ENCODE assay signal across 9 mouse cellular contexts in genomic region chr9:61558621-61559020, GRCm38 (mm10).
DNase-seq lines count a peak whose midpoint lies in the region; ATAC-seq and TF ChIP-seq lines count a peak whose summit lies in the region.
"Had no signal": no experiment of that assay in that cellular context is flagged by ENCODE, and none has a peak within 500 bp of the region (broad histone marks: within the 10 kb centered on the region; RNA-seq: fewer than 3 reads in every experiment).

No protein-coding gene starts in this region.

- H3K9me3 ChIP-seq in hindbrain, embryonic 13.5 days: no peaks in the 10 kb centered on the region
- H3K9me3 ChIP-seq in hindbrain, embryonic 11.5 days (ENCODE audit: control insufficient read depth, low read length): no peaks in the 10 kb centered on the region
- H3K9me3 ChIP-seq in forebrain, postnatal 0 days (ENCODE audit: low read length): no peaks in the 10 kb centered on the region

- 0 out of 2 replicates have a peak, but pooled peaks cover 10% of the 10 kb centered on the region for H3K27me3 ChIP-seq in hindbrain, embryonic 13.5 days
- H3K27me3 ChIP-seq in hindbrain, embryonic 11.5 days (ENCODE audit: control insufficient read depth, insufficient read depth, low read length): no peaks in the 10 kb centered on the region
- no peaks in the 10 kb centered on the region for H3K27me3 ChIP-seq in forebrain, postnatal 0 days (ENCODE audit: insufficient read depth, low read length)

- WGBS in hindbrain, embryonic 13.5 days: 63% methylated on average over 10 of the region's 10 CpGs
- 79% methylated on average over 10 of the region's 10 CpGs for WGBS in hindbrain, embryonic 11.5 days
- 34% methylated on average over 10 of the region's 10 CpGs for WGBS in forebrain, postnatal 0 days

- H3K27ac ChIP-seq in hindbrain, embryonic 13.5 days: no peak overlapping the region
- H3K27ac ChIP-seq in hindbrain, embryonic 11.5 days (ENCODE audit: low read depth, low read length): no peak overlapping the region
- no peak overlapping the region for H3K27ac ChIP-seq in forebrain, postnatal 0 days (ENCODE audit: low read depth, low read length)

- no peak for DNase-seq in hindbrain, embryonic 11.5 days (ENCODE audit: low spot score)
- DNase-seq in NIH3T3 (ENCODE audit: low read depth) (peak; percentile 3), adipocyte (ENCODE audit: low spot score) (no peak)
- DNase-seq in forebrain, postnatal 0 days: peak; percentile 66
- DNase-seq in layer of hippocampus, adult 8-10 months (ENCODE audit: low spot score in 2 of 2): peak; percentile 62 to 73
- no peak for DNase-seq in testis, postnatal 14 days (ENCODE audit: low spot score)
- DNase-seq: kidney, postnatal 10 days had no signal

- H3K9ac ChIP-seq in hindbrain, embryonic 13.5 days: no peak overlapping the region
- no peak overlapping the region for H3K9ac ChIP-seq in hindbrain, embryonic 11.5 days (ENCODE audit: low read depth, low read length)
- no peak overlapping the region for H3K9ac ChIP-seq in forebrain, postnatal 0 days

- peaks cover 45% of the 10 kb centered on the region for H3K4me1 ChIP-seq in hindbrain, embryonic 13.5 days (replicated peaks)
- H3K4me1 ChIP-seq in hindbrain, embryonic 11.5 days (replicated peaks; ENCODE audit: control insufficient read depth, insufficient read depth, low read length): peaks cover 5% of the 10 kb centered on the region; the same call in 1 of the 2 replicates
- H3K4me1 ChIP-seq in forebrain, postnatal 0 days (ENCODE audit: insufficient read depth): 0 out of 2 replicates have a peak, but pooled peaks cover 8% of the 10 kb centered on the region

- H3K4me3 ChIP-seq in hindbrain, embryonic 13.5 days: no peak overlapping the region
- H3K4me3 ChIP-seq in hindbrain, embryonic 11.5 days (ENCODE audit: low read depth, low read length): no peak overlapping the region
- H3K4me3 ChIP-seq in forebrain, postnatal 0 days (ENCODE audit: low read depth, low read length): no peak overlapping the region

- no peak for TF ChIP-seq CTCF in forebrain, postnatal 0 days (IDR thresholded peaks at IDR 0.05; ENCODE audit: low read depth)

- peak; percentile 34; the same call in 1 of the 2 replicates for ATAC-seq in hindbrain, embryonic 13.5 days (ENCODE audit: low FRiP score)
- no peak for ATAC-seq in hindbrain, embryonic 11.5 days (ENCODE audit: low FRiP score)
- ATAC-seq in forebrain, postnatal 0 days: peak; percentile 92
- ATAC-seq in monocyte, adult 5-6 weeks (replicated peaks; ENCODE audit: insufficient number of reproducible peaks, low FRiP score, low TSS enrichment, poor library complexity, severe bottlenecking): no peak

- no peak overlapping the region for H3K4me2 ChIP-seq in hindbrain, embryonic 13.5 days
- H3K4me2 ChIP-seq in hindbrain, embryonic 11.5 days (replicated peaks; ENCODE audit: low read depth, low read length): no peak overlapping the region
- H3K4me2 ChIP-seq in forebrain, postnatal 0 days (ENCODE audit: low read depth): no peak overlapping the region

- H3K36me3 ChIP-seq in hindbrain, embryonic 13.5 days: no peaks in the 10 kb centered on the region
- H3K36me3 ChIP-seq in hindbrain, embryonic 11.5 days (ENCODE audit: control insufficient read depth, insufficient read depth, low read length): no peaks in the 10 kb centered on the region
- H3K36me3 ChIP-seq in forebrain, postnatal 0 days (ENCODE audit: insufficient read depth): no peaks in the 10 kb centered on the region

Comparison
In these comparisons a context has a peak if more than half of its experiments do, and no peak if none do; other contexts are left out.
1. ATAC-seq: peak in hindbrain, embryonic 13.5 days (single experiment) and forebrain, postnatal 0 days (single experiment); none in hindbrain, embryonic 11.5 days (single experiment) and monocyte, adult 5-6 weeks (single experiment).
2. DNase-seq: peak in NIH3T3 (single experiment), forebrain, postnatal 0 days (single experiment) and layer of hippocampus, adult 8-10 months (2 of 2); none in hindbrain, embryonic 11.5 days (single experiment), testis, postnatal 14 days (single experiment) and adipocyte (single experiment).